Mouse (Mus musculus): ENCODE measurements around the gene Dgat2. TPM values are rescaled to one million over a fixed set of nuclear protein-coding genes. Genes with fewer than 3 reads are reported as not detected.

Dgat2 gene
- polyA plus RNA-seq, 1 experiment from 2014 or later, result 17.3 TPM

DNA sequence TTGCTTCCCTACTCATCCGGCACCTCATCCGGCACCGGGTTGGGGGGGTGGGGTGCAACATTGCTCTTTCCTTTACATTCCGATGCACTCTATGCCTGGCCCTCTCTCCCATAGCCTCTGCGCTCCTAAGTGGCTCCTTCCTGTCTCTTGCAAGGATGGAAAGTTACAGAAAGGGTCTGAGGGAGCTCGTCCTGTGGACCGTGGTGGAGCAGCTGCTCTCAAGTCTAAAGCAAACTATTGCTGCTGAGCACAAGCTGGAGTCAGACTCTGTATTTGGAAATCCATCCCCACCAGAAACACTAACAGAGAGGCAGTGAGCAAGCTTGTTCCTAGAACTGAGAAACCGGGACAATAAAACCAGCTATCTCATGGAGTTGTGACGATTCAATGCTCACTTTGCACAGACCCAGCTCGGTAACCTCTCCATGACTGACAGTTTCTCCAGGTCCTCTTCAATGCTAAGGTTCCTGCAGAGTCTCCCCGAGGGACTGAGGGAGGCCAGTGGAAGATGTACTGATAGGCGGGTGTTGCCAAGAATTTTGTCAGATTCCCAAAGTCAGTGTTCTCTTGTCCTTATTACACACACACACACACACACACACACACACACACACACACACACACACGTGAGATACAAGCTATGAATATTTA is 42.6 kb downstream of the Dgat2 start:
- peak; percentile 32 for DNase-seq (ENCODE audit: low spot score)
- Histone ChIP-seq H3K4me3 (replicated peaks; ENCODE audit: low read length) (peak overlapping the region; percentile 94), H3K9me3 (ENCODE audit: control insufficient read depth, low read length) (no peaks in the 10 kb centered on the region)

DNA sequence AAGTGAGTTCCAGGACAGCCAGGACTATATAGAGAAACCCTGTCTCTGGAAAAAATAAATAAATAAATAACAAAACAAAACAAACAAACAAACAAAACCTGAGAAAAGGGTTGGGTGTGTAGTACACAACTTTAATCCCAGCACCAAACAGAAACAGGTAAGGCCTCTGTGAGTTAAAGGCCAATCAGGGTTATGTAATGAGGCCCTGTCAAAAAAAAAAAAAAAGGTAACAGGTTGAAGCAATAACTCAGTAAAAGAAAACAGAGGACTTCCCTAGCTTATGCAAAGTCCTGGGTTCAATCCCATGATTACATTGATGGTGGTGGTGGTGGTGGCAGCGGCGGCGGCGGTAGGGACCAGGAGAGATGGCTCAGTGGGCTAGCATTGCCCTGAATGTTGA is 45.0 kb downstream of the Dgat2 start:
- H3K4me3 ChIP-seq (replicated peaks; ENCODE audit: low read length), result no peak overlapping the region
- WGBS, result 97% methylated on average over 4 of the region's 4 CpGs

More for the DNA sequence above, 42.6 kb downstream of the Dgat2 start:
- H3K4me2 ChIP-seq (replicated peaks), result peak overlapping the region; percentile 85
- H3K36me3 ChIP-seq (replicated peaks; ENCODE audit: control insufficient read depth, insufficient read depth), result no peaks in the 10 kb centered on the region
- peaks cover 17% of the 10 kb centered on the region for H3K4me1 ChIP-seq (replicated peaks; ENCODE audit: control insufficient read depth, insufficient read depth, low read length)
- H3K27ac ChIP-seq, result peak overlapping the region; percentile 94
- no peaks in the 10 kb centered on the region for H3K27me3 ChIP-seq (ENCODE audit: control insufficient read depth, insufficient read depth, low read length)
- peak overlapping the region; percentile 93 for H3K9ac ChIP-seq
- ATAC-seq (ENCODE audit: low FRiP score), result no peak
- under 1% methylated on average over 13 of the region's 13 CpGs for WGBS

DNA sequence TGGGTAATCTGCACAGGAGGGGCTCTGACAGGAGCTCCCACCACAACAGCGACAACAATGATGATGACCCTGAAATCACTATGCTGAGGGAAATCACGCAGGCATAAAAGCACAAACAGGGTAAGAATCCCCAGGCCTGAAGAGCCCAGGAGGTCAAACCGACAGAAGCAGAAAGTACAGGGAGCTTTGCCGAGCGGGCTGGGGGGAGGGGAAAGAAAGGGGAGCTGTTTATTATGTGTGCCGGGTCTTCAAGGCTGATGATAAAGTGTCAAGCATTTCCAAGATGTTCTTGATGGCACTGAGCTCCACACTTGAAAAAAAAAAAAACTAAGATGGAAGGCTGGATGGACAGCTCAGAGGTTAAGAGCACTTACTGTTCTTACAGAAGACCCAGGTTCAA is 45.7 kb downstream of the Dgat2 start:
- WGBS, result 53% methylated on average over 6 of the region's 6 CpGs
- Histone ChIP-seq H3K9ac (no peak overlapping the region), H3K36me3 (replicated peaks; ENCODE audit: control insufficient read depth, insufficient read depth) (no peaks in the 10 kb centered on the region), H3K27me3 (ENCODE audit: control insufficient read depth, insufficient read depth, low read length) (no peaks in the 10 kb centered on the region), H3K4me1 (replicated peaks; ENCODE audit: control insufficient read depth, insufficient read depth, low read length) (peaks cover 17% of the 10 kb centered on the region), H3K4me2 (replicated peaks) (no peak overlapping the region), H3K27ac (no peak overlapping the region), H3K4me3 (replicated peaks; ENCODE audit: low read length) (no peak overlapping the region), H3K9me3 (ENCODE audit: control insufficient read depth, low read length) (no peaks in the 10 kb centered on the region)
- no peak for DNase-seq (ENCODE audit: low spot score)
- ATAC-seq (ENCODE audit: low FRiP score), result no peak

More for the DNA sequence above, 45.0 kb downstream of the Dgat2 start:
- no peaks in the 10 kb centered on the region for H3K9me3 ChIP-seq (ENCODE audit: control insufficient read depth, low read length)
- no peak for ATAC-seq (ENCODE audit: low FRiP score)
- H3K4me2 ChIP-seq (replicated peaks), result no peak overlapping the region
- H3K27me3 ChIP-seq (ENCODE audit: control insufficient read depth, insufficient read depth, low read length), result no peaks in the 10 kb centered on the region
- H3K9ac ChIP-seq, result no peak overlapping the region
- H3K4me1 ChIP-seq (replicated peaks; ENCODE audit: control insufficient read depth, insufficient read depth, low read length), result peaks cover 17% of the 10 kb centered on the region
- no peak overlapping the region for H3K27ac ChIP-seq
- H3K36me3 ChIP-seq (replicated peaks; ENCODE audit: control insufficient read depth, insufficient read depth), result no peaks in the 10 kb centered on the region
- DNase-seq (ENCODE audit: low spot score), result no peak

DNA sequence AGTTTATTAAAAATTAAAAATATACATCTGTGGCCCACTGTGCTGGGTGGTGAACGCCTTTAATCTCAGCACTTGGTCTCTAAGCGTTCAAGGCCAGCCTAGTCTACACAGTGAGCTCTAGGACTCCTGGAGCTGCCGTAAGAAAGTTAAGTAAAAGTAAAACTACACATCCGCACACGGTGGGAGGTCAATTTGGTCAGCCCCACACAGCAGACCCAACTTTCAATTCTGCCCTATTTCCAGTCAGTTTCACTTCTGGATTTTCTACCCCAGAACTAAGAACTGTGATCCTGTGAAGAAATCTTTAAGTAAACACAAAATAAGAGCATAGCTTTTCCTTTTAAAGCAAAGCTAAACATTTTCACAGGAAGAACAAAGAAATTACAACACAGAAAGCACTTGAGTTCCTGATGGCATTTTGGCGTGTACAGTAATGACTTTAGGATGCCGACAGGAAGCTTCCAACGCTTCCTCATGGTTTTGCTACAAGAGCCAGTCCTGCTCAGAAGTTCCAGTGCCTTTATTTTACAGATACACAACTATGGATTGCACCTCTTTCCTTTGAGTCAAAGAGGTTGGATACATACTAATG is 48.6 kb downstream of the Dgat2 start:
- H3K4me3 ChIP-seq (replicated peaks; ENCODE audit: low read length), result no peak overlapping the region
- ATAC-seq (ENCODE audit: low FRiP score) (no peak), DNase-seq (ENCODE audit: low spot score) (no peak)
- H3K27me3 ChIP-seq (ENCODE audit: control insufficient read depth, insufficient read depth, low read length), result no peaks in the 10 kb centered on the region
- WGBS, result 85% methylated on average over 8 of the region's 8 CpGs
- H3K4me1 ChIP-seq (replicated peaks; ENCODE audit: control insufficient read depth, insufficient read depth, low read length), result 0 out of 2 replicates have a peak, but pooled peaks cover 4% of the 10 kb centered on the region
- H3K9me3 ChIP-seq (ENCODE audit: control insufficient read depth, low read length), result no peaks in the 10 kb centered on the region
- H3K27ac ChIP-seq, result no peak overlapping the region
- no peak overlapping the region for H3K9ac ChIP-seq
- no peak overlapping the region for H3K4me2 ChIP-seq (replicated peaks)
- no peaks in the 10 kb centered on the region for H3K36me3 ChIP-seq (replicated peaks; ENCODE audit: control insufficient read depth, insufficient read depth)

DNA sequence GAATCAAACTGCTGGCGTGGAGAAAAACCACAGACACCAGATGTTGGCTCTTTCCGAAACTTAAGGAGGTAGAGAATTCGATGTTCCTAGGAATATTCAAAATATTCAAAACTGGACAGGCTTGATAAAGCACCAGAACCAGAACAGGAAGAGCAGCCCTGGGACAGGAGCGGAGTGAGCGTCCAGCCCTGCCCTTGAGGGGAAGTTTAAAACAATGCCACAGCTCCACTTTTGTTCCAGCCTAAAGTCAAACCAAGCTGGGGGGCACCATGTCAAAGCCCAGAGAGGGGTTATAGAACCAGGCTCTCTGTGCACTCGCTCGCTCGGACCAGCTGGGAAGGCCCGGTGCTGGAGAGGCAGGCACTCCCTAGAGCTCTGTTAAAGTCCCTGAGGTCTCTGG is 49.9 kb downstream of the Dgat2 start:
- Histone ChIP-seq H3K4me2 (replicated peaks) (no peak overlapping the region), H3K4me1 (replicated peaks; ENCODE audit: control insufficient read depth, insufficient read depth, low read length) (no peaks in the 10 kb centered on the region), H3K4me3 (replicated peaks; ENCODE audit: low read length) (no peak overlapping the region), H3K27ac (no peak overlapping the region), H3K9ac (no peak overlapping the region), H3K36me3 (replicated peaks; ENCODE audit: control insufficient read depth, insufficient read depth) (no peaks in the 10 kb centered on the region), H3K27me3 (ENCODE audit: control insufficient read depth, insufficient read depth, low read length) (no peaks in the 10 kb centered on the region), H3K9me3 (ENCODE audit: control insufficient read depth, low read length) (no peaks in the 10 kb centered on the region)
- DNase-seq (ENCODE audit: low spot score), result no peak
- no peak for ATAC-seq (ENCODE audit: low FRiP score)
- 82% methylated on average over 9 of the region's 9 CpGs for WGBS

DNA sequence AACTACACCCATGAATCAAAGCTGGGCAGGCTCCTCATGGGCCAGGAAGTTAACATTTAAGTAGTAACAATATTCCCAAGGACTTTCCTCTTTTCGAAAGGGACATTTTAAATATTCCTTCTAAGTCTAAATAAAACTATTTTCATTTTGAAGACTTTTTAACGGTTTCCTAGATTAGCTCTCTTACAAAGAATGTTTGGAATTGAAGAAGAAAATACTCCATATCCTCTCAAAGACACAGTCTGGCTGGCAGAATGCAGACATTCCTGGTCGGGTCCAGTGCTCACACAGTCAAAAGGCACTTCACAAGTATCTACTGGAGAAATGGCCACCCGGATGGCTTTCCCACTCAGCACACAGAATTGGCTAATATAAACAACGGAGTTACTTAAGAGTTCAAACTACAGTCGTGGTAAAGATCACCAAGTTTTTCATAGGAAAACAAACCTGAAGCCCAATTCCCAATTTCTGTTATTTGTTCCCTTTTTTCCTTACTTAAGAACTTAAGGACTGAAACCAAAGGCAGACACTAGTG is 50.6 kb downstream of the Dgat2 start:
- no peak for DNase-seq (ENCODE audit: low spot score)
- no peaks in the 10 kb centered on the region for H3K27me3 ChIP-seq (ENCODE audit: control insufficient read depth, insufficient read depth, low read length)
- no peak overlapping the region for H3K27ac ChIP-seq
- H3K4me3 ChIP-seq (replicated peaks; ENCODE audit: low read length), result no peak overlapping the region
- H3K9me3 ChIP-seq (ENCODE audit: control insufficient read depth, low read length), result no peaks in the 10 kb centered on the region
- no peak overlapping the region for H3K4me2 ChIP-seq (replicated peaks)
- H3K4me1 ChIP-seq (replicated peaks; ENCODE audit: control insufficient read depth, insufficient read depth, low read length), result no peaks in the 10 kb centered on the region
- no peaks in the 10 kb centered on the region for H3K36me3 ChIP-seq (replicated peaks; ENCODE audit: control insufficient read depth, insufficient read depth)
- ATAC-seq (ENCODE audit: low FRiP score), result no peak
- 81% methylated on average over 6 of the region's 6 CpGs for WGBS
- H3K9ac ChIP-seq, result no peak overlapping the region

DNA sequence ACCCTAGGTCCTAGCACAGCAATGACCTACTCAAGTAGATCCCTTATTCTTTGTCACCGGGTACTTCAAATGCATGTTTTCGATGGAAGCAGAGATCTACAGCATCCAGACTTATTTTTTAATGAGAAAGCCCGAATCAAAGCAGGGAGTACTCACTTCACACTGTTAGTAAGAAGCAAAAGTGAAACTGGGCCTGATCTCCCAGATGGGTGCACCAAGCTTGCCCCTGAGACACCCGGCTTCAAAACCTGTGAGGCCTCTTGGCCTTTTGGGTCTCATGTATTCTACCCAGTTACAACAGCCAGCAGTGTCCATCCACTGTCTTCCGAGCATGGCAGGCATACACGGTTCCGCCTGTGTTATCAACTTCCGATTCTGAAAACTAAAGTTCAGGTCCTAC is 53.6 kb downstream of the Dgat2 start:
- no peaks in the 10 kb centered on the region for H3K27me3 ChIP-seq (ENCODE audit: control insufficient read depth, insufficient read depth, low read length)
- no peak overlapping the region for H3K4me2 ChIP-seq (replicated peaks)
- H3K27ac ChIP-seq, result no peak overlapping the region
- no peak for DNase-seq (ENCODE audit: low spot score)
- H3K9ac ChIP-seq, result no peak overlapping the region
- H3K4me3 ChIP-seq (replicated peaks; ENCODE audit: low read length), result no peak overlapping the region
- ATAC-seq (ENCODE audit: low FRiP score), result no peak
- no peaks in the 10 kb centered on the region for H3K4me1 ChIP-seq (replicated peaks; ENCODE audit: control insufficient read depth, insufficient read depth, low read length)
- no peaks in the 10 kb centered on the region for H3K9me3 ChIP-seq (ENCODE audit: control insufficient read depth, low read length)
- 95% methylated on average over 8 of the region's 8 CpGs for WGBS
- no peaks in the 10 kb centered on the region for H3K36me3 ChIP-seq (replicated peaks; ENCODE audit: control insufficient read depth, insufficient read depth)

DNA sequence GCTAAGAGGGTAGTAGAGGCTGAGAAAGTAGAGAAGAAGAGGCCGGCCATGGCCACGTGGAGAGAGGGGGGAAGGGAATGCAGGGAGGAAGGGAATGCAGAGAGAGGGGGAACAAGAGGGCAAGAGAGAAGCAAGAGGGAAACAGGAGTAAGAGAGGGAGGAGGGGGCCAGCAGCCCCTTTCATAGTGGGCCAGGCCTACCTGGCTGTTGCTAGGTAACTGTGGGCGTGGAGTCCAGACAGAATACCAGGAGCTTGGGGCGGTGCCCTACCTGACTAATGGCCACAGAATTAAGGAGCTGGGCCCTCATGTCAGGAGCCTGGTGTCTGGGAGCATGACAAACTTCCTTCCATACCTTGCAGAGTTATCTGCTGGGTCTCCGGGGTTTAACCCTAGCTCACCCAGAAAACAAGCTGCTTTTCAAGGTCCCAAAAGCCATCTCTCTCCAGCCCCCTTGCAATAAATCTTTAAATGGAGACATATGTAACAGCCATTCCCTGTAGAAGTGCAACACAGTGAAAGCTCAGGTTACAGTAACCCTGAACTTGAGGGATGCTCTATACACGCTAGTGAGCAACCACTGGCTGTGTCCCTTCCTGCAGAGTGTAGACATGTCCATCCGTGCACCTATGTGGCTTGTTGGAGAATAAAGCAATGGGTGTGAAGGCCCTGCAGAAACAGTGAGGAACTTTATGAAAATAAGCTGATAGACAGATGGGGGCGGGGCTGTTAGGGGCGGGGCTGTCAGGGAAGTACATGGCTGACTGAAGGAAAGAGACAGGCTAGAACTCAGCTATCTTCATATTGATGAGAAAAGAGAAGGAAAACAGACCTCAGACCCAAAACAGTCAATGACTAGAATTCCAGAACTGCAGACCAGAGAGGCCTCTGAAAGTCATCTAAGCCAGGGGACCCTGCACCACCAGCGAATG is 54.2 kb downstream of the Dgat2 start:
- Histone ChIP-seq H3K9me3 (ENCODE audit: control insufficient read depth, low read length) (no peaks in the 10 kb centered on the region), H3K4me3 (replicated peaks; ENCODE audit: low read length) (no peak overlapping the region), H3K36me3 (replicated peaks; ENCODE audit: control insufficient read depth, insufficient read depth) (no peaks in the 10 kb centered on the region), H3K4me1 (replicated peaks; ENCODE audit: control insufficient read depth, insufficient read depth, low read length) (no peaks in the 10 kb centered on the region), H3K27ac (no peak overlapping the region), H3K9ac (no peak overlapping the region), H3K27me3 (ENCODE audit: control insufficient read depth, insufficient read depth, low read length) (no peaks in the 10 kb centered on the region), H3K4me2 (replicated peaks) (no peak overlapping the region)
- ATAC-seq (ENCODE audit: low FRiP score) (no peak), DNase-seq (ENCODE audit: low spot score) (no peak)
- 59% methylated on average over 10 of the region's 10 CpGs for WGBS

DNA sequence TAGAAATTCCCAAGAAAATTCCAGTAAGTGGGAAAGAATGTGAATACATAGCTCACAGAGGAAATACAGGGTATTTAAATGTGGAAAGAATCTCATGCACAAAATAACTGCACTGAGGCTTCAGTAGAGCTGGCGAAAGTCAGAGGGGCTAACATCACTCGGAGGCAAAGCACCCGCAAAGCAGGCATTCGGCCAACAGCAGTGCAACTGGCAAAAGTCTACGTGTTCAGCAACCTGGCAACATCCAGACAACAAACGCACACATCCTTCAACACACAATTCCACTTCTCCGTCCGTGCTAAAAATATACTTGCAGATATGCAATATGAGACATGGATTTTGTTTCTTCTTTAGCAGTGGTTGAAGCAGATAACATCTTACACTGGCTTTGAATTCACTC is 56.5 kb downstream of the Dgat2 start:
- Histone ChIP-seq H3K27me3 (ENCODE audit: control insufficient read depth, insufficient read depth, low read length) (no peaks in the 10 kb centered on the region), H3K4me3 (replicated peaks; ENCODE audit: low read length) (no peak overlapping the region), H3K27ac (no peak overlapping the region), H3K36me3 (replicated peaks; ENCODE audit: control insufficient read depth, insufficient read depth) (no peaks in the 10 kb centered on the region), H3K4me2 (replicated peaks) (no peak overlapping the region), H3K4me1 (replicated peaks; ENCODE audit: control insufficient read depth, insufficient read depth, low read length) (no peaks in the 10 kb centered on the region), H3K9ac (no peak overlapping the region), H3K9me3 (ENCODE audit: control insufficient read depth, low read length) (no peaks in the 10 kb centered on the region)
- WGBS, result 74% methylated on average over 8 of the region's 8 CpGs
- ATAC-seq (ENCODE audit: low FRiP score) (no peak), DNase-seq (ENCODE audit: low spot score) (no peak)

Data from hindbrain, embryonic 14.5 days (tissue).